Mouse (Mus musculus): ENCODE measurements around the gene Pcp2. TPM values are rescaled to one million over a fixed set of nuclear protein-coding genes. Genes with fewer than 3 reads are reported as not detected.
A peak's percentile ranks its signal among the peaks of the same experiment; 100 is the strongest.

The Pcp2 gene
- not detected in 2 replicates for total RNA-seq (2014; fragmentation: Nextera tagmentation)
- total RNA-seq (2017), result 0.38 TPM in 1 of 2 replicates, not detected in the other
- not detected in 2 replicates for polyA plus RNA-seq (2012)

DNA sequence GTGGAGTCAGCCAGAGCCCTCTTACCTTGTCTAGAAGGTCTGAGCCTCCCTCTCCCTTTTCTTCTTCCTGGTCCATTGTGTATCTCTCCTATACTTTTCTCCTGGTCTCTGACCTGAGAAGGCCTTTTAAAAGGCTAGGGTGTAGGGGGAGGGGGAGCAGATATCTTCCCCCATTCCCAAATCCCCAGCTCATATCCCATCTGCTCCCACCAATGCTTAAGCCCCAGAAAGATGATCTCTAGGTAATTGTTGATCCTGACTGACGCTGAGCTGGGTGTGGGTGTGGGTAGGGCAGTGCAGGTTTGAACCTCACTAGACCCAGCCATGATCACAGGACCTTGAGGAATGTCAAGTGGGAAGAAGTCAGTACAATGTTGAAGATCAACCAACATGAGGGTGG lies at the start of gene Pcp2:
Pcp2 (minus strand) TSS at position 101 of the 400 bp plus-strand sequence.
- no peaks in the 10 kb centered on the region for H3K27me3 ChIP-seq (ENCODE audit: insufficient read depth, low read length)
- no peak within 1 kb of the TSS for H3K4me3 ChIP-seq (ENCODE audit: low read depth, low read length)
- no peak for TF ChIP-seq GATA1 (IDR thresholded peaks at IDR 0.05; ENCODE audit: borderline replicate concordance, low read length)
- TF ChIP-seq TAL1 (conservative IDR thresholded peaks at IDR 0.05; ENCODE audit: low read depth, low read length), result no peak
- TF ChIP-seq GATA2 (IDR thresholded peaks at IDR 0.05; ENCODE audit: borderline replicate concordance, low read depth, low read length), result no peak
- no peak for TF ChIP-seq CTCF (IDR thresholded peaks at IDR 0.05; ENCODE audit: low read depth, low read length)
- no peak for TF ChIP-seq POLR2AphosphoS5 (IDR thresholded peaks at IDR 0.05; ENCODE audit: insufficient replicate concordance, low read depth, low read length)
- no peak for DNase-seq (ENCODE audit: low spot score)
- ATAC-seq (ENCODE audit: extremely low read depth, insufficient number of reproducible peaks, low FRiP score, poor library complexity, severe bottlenecking), result no peak
- H3K4me1 ChIP-seq (ENCODE audit: insufficient read depth, low read depth, low read length), result peaks cover 19% of the 10 kb centered on the region
- H3K36me3 ChIP-seq (replicated peaks), result peaks cover 37% of the 10 kb centered on the region
- H3K9me3 ChIP-seq (replicated peaks), result no peaks in the 10 kb centered on the region

DNA sequence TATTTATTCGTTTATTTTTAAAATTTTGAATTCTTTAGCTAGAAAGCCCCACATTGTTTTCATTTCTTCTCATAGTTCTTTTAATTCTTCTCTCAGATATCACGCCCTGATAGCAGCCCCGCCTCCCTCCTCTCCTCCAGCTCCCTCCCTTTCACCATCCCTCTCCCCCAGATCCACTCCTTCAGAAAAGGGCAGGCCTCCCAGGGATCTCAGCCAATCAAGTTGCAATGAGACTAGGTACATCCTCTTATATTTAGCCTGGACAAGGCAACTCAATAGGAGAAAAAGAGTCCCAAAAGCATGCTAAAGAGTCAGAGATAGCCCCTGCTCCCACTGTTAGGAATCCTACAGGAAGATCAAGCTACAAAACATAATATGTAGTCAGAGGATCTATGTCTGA lies 49.3 kb upstream of the Pcp2 start:
- peaks cover 15% of the 10 kb centered on the region for H3K36me3 ChIP-seq (replicated peaks)
- DNase-seq (ENCODE audit: low spot score) (no peak), ATAC-seq (ENCODE audit: extremely low read depth, insufficient number of reproducible peaks, low FRiP score, poor library complexity, severe bottlenecking) (no peak)
- H3K9me3 ChIP-seq (replicated peaks), result no peaks in the 10 kb centered on the region
- H3K27me3 ChIP-seq (ENCODE audit: insufficient read depth, low read length), result peaks cover 4% of the 10 kb centered on the region
- H3K4me1 ChIP-seq (ENCODE audit: insufficient read depth, low read depth, low read length), result peaks cover 48% of the 10 kb centered on the region
- TF ChIP-seq TAL1 (conservative IDR thresholded peaks at IDR 0.05; ENCODE audit: low read depth, low read length), result no peak
- no peak for TF ChIP-seq POLR2AphosphoS5 (IDR thresholded peaks at IDR 0.05; ENCODE audit: insufficient replicate concordance, low read depth, low read length)
- TF ChIP-seq CTCF (IDR thresholded peaks at IDR 0.05; ENCODE audit: low read depth, low read length), result no peak
- TF ChIP-seq GATA1 (IDR thresholded peaks at IDR 0.05; ENCODE audit: borderline replicate concordance, low read length), result no peak
- no peak for TF ChIP-seq GATA2 (IDR thresholded peaks at IDR 0.05; ENCODE audit: borderline replicate concordance, low read depth, low read length)
- no peak overlapping the region for H3K4me3 ChIP-seq (ENCODE audit: low read depth, low read length)

DNA sequence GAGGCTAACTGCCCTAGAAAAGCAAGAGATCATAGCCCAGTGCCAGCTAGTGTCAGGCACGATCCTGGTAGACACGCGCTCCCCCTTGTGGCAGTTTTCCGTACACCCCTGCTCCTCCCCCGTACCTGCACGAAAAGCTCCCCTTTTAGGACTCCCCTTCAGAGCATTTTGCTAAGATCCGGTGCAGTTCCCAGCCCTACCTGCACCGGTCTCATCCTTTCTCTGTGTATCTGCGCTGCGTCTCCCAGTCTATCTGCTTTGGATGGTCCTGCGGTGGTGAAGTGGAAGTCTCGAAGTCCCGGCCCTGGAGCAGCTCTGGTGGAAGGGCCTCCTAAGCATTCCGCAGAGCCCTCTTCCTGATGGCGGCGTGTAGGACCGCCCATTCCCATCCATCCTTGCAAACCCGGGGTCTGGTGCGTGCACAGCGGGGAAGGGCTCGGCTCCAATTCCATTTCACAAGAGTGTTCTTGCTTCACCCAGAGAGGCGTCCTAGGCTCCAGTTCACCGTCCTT lies 46.7 kb upstream of the Pcp2 start, which contains the start of gene Fcor:
Fcor (minus strand) TSS at position 383 of the 512 bp plus-strand sequence.
- ATAC-seq (ENCODE audit: extremely low read depth, insufficient number of reproducible peaks, low FRiP score, poor library complexity, severe bottlenecking) (peak; percentile 63), DNase-seq (ENCODE audit: low spot score) (peak; percentile 65)
- no peaks in the 10 kb centered on the region for H3K36me3 ChIP-seq (replicated peaks)
- H3K4me3 ChIP-seq (ENCODE audit: low read depth, low read length), result peak within 1 kb of the TSS; percentile 56
- peaks cover 29% of the 10 kb centered on the region for H3K4me1 ChIP-seq (ENCODE audit: insufficient read depth, low read depth, low read length)
- peaks cover 8% of the 10 kb centered on the region for H3K27me3 ChIP-seq (ENCODE audit: insufficient read depth, low read length)
- peak; percentile 80 for TF ChIP-seq CTCF (IDR thresholded peaks at IDR 0.05; ENCODE audit: low read depth, low read length)
- no peak for TF ChIP-seq GATA1 (IDR thresholded peaks at IDR 0.05; ENCODE audit: borderline replicate concordance, low read length)
- no peaks in the 10 kb centered on the region for H3K9me3 ChIP-seq (replicated peaks)

DNA sequence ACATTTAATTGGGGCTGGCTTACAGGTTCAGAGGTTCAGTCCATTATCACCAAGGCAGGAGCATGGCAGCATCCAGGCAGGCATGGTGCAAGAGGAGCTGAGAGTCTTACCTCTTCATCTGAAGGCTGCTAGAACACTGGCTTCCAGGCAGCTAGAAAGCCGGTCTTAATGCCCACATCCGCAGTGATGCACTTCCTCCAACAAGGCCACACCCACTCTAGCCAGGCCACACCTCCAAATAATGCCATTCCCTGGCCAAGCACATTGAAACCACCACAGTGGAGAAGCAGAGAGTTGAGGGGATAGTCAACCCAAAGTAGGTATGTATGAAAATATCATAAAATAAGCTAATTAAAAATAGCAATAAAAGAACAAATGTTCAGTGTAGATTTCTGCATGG lies 45.0 kb upstream of the Pcp2 start:
- no peak overlapping the region for H3K4me3 ChIP-seq (ENCODE audit: low read depth, low read length)
- ATAC-seq (ENCODE audit: extremely low read depth, insufficient number of reproducible peaks, low FRiP score, poor library complexity, severe bottlenecking), result no peak
- no peak for TF ChIP-seq TAL1 (conservative IDR thresholded peaks at IDR 0.05; ENCODE audit: low read depth, low read length)

DNA sequence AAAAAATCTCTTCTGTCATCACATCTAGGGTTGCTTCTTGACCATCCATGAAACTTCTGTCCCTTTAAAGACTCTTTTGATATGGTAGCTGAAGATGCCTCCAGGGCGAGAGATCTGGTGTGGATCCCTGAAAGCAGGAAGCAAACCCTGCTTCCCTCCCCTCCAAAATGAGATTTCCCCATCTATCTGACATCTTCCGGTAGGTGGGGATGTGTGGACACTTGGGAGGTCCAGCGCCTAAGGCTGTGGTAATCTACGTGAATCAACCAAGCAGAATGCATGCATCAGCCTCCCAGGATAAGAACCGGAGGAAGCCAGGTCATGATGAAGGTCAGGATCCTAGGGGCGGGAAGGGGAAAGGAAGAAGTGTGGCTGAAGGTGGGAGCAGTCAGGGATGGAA lies 40.2 kb upstream of the Pcp2 start, which contains the start of gene Mcemp1:
Mcemp1 (plus strand) TSS at position 248 of the 400 bp plus-strand sequence.
- Histone ChIP-seq H3K36me3 (replicated peaks) (no peaks in the 10 kb centered on the region), H3K27me3 (ENCODE audit: insufficient read depth, low read length) (peaks cover 36% of the 10 kb centered on the region), H3K4me3 (ENCODE audit: low read depth, low read length) (no peak within 1 kb of the TSS), H3K9me3 (replicated peaks) (no peaks in the 10 kb centered on the region), H3K4me1 (ENCODE audit: insufficient read depth, low read depth, low read length) (0 out of 2 replicates have a peak, but pooled peaks cover 5% of the 10 kb centered on the region)
- ATAC-seq (ENCODE audit: extremely low read depth, insufficient number of reproducible peaks, low FRiP score, poor library complexity, severe bottlenecking) (no peak), DNase-seq (ENCODE audit: low spot score) (no peak)
- TF ChIP-seq GATA1 (IDR thresholded peaks at IDR 0.05; ENCODE audit: borderline replicate concordance, low read length), result no peak
- no peak for TF ChIP-seq GATA2 (IDR thresholded peaks at IDR 0.05; ENCODE audit: borderline replicate concordance, low read depth, low read length)
- TF ChIP-seq CTCF (IDR thresholded peaks at IDR 0.05; ENCODE audit: low read depth, low read length), result no peak
- TF ChIP-seq POLR2AphosphoS5 (IDR thresholded peaks at IDR 0.05; ENCODE audit: insufficient replicate concordance, low read depth, low read length), result no peak
- no peak for TF ChIP-seq TAL1 (conservative IDR thresholded peaks at IDR 0.05; ENCODE audit: low read depth, low read length)

More for the DNA sequence above, 45.0 kb upstream of the Pcp2 start:
- no peaks in the 10 kb centered on the region for H3K9me3 ChIP-seq (replicated peaks)
- H3K4me1 ChIP-seq (ENCODE audit: insufficient read depth, low read depth, low read length), result peaks cover 22% of the 10 kb centered on the region
- no peaks in the 10 kb centered on the region for H3K36me3 ChIP-seq (replicated peaks)
- no peak for DNase-seq (ENCODE audit: low spot score)
- peaks cover 23% of the 10 kb centered on the region for H3K27me3 ChIP-seq (ENCODE audit: insufficient read depth, low read length)

DNA sequence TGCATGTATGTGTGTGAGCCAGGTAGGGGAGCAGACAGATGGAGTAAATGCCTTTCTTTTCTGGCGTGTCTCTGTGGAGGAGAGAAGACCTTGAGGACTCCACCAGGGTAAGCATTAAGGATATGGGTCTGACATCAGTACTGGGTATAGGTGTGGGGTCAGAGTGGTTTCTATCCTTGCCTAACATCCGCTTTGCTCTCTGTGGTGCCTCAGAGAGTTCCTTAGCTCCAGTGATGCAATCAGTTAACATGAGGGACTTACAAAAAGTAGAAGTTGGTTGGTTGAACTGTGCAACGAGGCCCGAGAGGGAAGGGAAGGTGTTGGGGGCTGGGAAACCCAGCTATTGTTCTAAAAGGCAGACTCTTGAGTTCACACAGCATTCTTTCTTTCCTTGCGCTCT lies 39.1 kb upstream of the Pcp2 start:
- H3K36me3 ChIP-seq (replicated peaks), result no peaks in the 10 kb centered on the region
- H3K4me1 ChIP-seq (ENCODE audit: insufficient read depth, low read depth, low read length), result no peaks in the 10 kb centered on the region
- H3K27me3 ChIP-seq (ENCODE audit: insufficient read depth, low read length), result peaks cover 36% of the 10 kb centered on the region
- TF ChIP-seq POLR2AphosphoS5 (IDR thresholded peaks at IDR 0.05; ENCODE audit: insufficient replicate concordance, low read depth, low read length), result no peak
- TF ChIP-seq GATA1 (IDR thresholded peaks at IDR 0.05; ENCODE audit: borderline replicate concordance, low read length), result no peak
- ATAC-seq (ENCODE audit: extremely low read depth, insufficient number of reproducible peaks, low FRiP score, poor library complexity, severe bottlenecking), result no peak
- H3K9me3 ChIP-seq (replicated peaks), result no peaks in the 10 kb centered on the region
- DNase-seq (ENCODE audit: low spot score), result no peak
- no peak overlapping the region for H3K4me3 ChIP-seq (ENCODE audit: low read depth, low read length)

DNA sequence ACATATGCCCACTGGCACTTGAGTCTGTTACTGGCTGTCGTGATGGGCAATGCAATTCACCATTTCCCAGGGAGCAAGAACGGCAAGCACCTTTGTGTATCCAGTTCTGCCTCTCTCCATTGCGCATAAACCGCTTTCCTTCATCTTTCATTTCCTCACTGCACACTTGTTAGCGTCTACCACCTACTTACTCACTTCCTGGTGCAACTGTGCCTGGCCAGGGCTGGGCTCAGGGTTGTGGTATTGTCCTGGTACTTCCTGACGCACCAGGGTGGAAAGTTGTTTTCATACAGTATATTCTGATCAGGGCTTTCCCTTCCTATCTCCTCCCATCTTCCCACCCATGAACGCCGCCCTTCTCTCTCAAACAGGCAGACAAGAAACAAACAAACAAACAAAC lies 35.5 kb upstream of the Pcp2 start:
- H3K9me3 ChIP-seq (replicated peaks), result no peaks in the 10 kb centered on the region
- DNase-seq (ENCODE audit: low spot score) (no peak), ATAC-seq (ENCODE audit: extremely low read depth, insufficient number of reproducible peaks, low FRiP score, poor library complexity, severe bottlenecking) (no peak)
- no peaks in the 10 kb centered on the region for H3K36me3 ChIP-seq (replicated peaks)
- peaks cover 48% of the 10 kb centered on the region for H3K27me3 ChIP-seq (ENCODE audit: insufficient read depth, low read length)
- no peak for TF ChIP-seq POLR2AphosphoS5 (IDR thresholded peaks at IDR 0.05; ENCODE audit: insufficient replicate concordance, low read depth, low read length)
- TF ChIP-seq GATA2 (IDR thresholded peaks at IDR 0.05; ENCODE audit: borderline replicate concordance, low read depth, low read length), result no peak
- no peak for TF ChIP-seq GATA1 (IDR thresholded peaks at IDR 0.05; ENCODE audit: borderline replicate concordance, low read length)
- TF ChIP-seq TAL1 (conservative IDR thresholded peaks at IDR 0.05; ENCODE audit: low read depth, low read length), result no peak
- no peak for TF ChIP-seq CTCF (IDR thresholded peaks at IDR 0.05; ENCODE audit: low read depth, low read length)
- no peak overlapping the region for H3K4me3 ChIP-seq (ENCODE audit: low read depth, low read length)
- H3K4me1 ChIP-seq (ENCODE audit: insufficient read depth, low read depth, low read length), result no peaks in the 10 kb centered on the region
